Mouse (Mus musculus) left cerebral cortex, postnatal 25 days (tissue): Measurements from ENCODE around the gene Ccdc62. TPM values are rescaled to one million over a fixed set of nuclear protein-coding genes. Genes with fewer than 3 reads are reported as not detected.

Source experiments
- DNase-seq, 2 experiments: peaks; one replicate each; pipeline ENCODE4 v3.0.0; 2022; ENCODE audit warnings: low spot score in 2 of 2, mixed read lengths in 1 of 2
- intact Hi-C: fragments of 180-260 bp; cut with DNase I; formaldehyde crosslinking; loops from one replicate; pipeline ENCODE4 v1.15.1; 2025
- microRNA-seq, 2 experiments: library from miRNA; unstranded; fragments of <30 nt; microRNA quantifications; one replicate each; pipeline ENCODE4 v1.2.0; 2022
- total RNA-seq, 2 experiments: library from RNA; stranded (reverse); gene quantifications; 2 replicates each; pipeline ENCODE4 v1.2.3; 2021

Ccdc62 gene
- total RNA-seq, 2 experiments from 2014 or later, result 3.1 to 3.7 TPM

GRCm38 (mm10) chr5:124014791-124015251 lies 84.3 kb downstream of the Ccdc62 start:
- DNase-seq, result no peak
- intact Hi-C loops, result no loop called here

GRCm38 (mm10) chr5:124015727-124016126 lies 85.2 kb downstream of the Ccdc62 start:
- intact Hi-C loops, result no loop called here
- DNase-seq, result no peak

GRCm38 (mm10) chr5:124016291-124016821 lies 85.9 kb downstream of the Ccdc62 start:
- DNase-seq, result no peak
- intact Hi-C loops, result no loop called here

- no peak for DNase-seq
- intact Hi-C loops, result no loop called here
These were observed 87.5 kb downstream of the Ccdc62 start for GRCm38 (mm10) chr5:124017941-124018340.

- intact Hi-C loops, result loop anchor here (1.0 kb wide), 1 partner anchor 25 kb away; no protein-coding TSS in a partner anchor
- no peak for DNase-seq
These were observed 88.2 kb downstream of the Ccdc62 start for GRCm38 (mm10) chr5:124018651-124019050.

Small RNA genes within 50 kb of the gene (microRNA-seq; reads per million reads assigned to microRNA genes)
- gene Mir7032, result 1.5 to 5.0 reads per million in 2 experiments

Other genes with a start within 250 kb of the Ccdc62 start
- gene Clip1, start 246.1 kb upstream of the Ccdc62 start, total RNA-seq, result 100 to 1,000 TPM; 126 to 133 TPM
- gene Zcchc8, start 209.6 kb upstream of the Ccdc62 start, total RNA-seq, result 10 to 100 TPM; 37.4 to 50.3 TPM
- 10 to 100 TPM; 78.6 to 87.1 TPM for gene Rsrc2, start 181.3 kb upstream of the Ccdc62 start, total RNA-seq
- 1 to 10 TPM in 1 of 2 experiments, under 1 TPM in 1; 0.83 to 1.3 TPM for gene Kntc1, start 181.0 kb upstream of the Ccdc62 start, total RNA-seq
- not detected for gene Hcar2, start 65.2 kb upstream of the Ccdc62 start, total RNA-seq
- gene Hcar1, start 50.7 kb upstream of the Ccdc62 start, total RNA-seq, result 1 to 10 TPM; 1.0 to 1.4 TPM
- 10 to 100 TPM; 64.4 to 73.6 TPM for gene Denr, start 23.5 kb upstream of the Ccdc62 start, total RNA-seq
- gene Gm43518, start 3.3 kb upstream of the Ccdc62 start, total RNA-seq, result under 1 TPM in 1 of 2 experiments, not detected in 1; 0.82 TPM
- 10 to 100 TPM; 60.5 to 67.1 TPM for gene Hip1r, start 42.9 kb downstream of the Ccdc62 start, total RNA-seq
- 10 to 100 TPM; 46.7 to 50.6 TPM for gene Vps37b, start 101.6 kb downstream of the Ccdc62 start, total RNA-seq
- 10 to 100 TPM; 54.8 to 62.4 TPM for gene Abcb9, start 165.1 kb downstream of the Ccdc62 start, total RNA-seq
- gene Ogfod2, start 181.6 kb downstream of the Ccdc62 start, total RNA-seq, result 10 to 100 TPM; 36.6 to 38.6 TPM
- gene Arl6ip4, start 185.4 kb downstream of the Ccdc62 start, total RNA-seq, result 10 to 100 TPM; 45.9 to 57.4 TPM